9 mouse cellular contexts compared by ENCODE assay signal in genomic region chr11:77930751-77931540, GRCm38 (mm10). TPM values are rescaled to one million over a fixed set of nuclear protein-coding genes. Genes with fewer than 3 reads are reported as not detected.
DNase-seq lines count a peak whose midpoint lies in the region; ATAC-seq and TF ChIP-seq lines count a peak whose summit lies in the region.
"Had no signal": no experiment of that assay in that cellular context is flagged by ENCODE, and none has a peak within 500 bp of the region (broad histone marks: within the 10 kb centered on the region; RNA-seq: fewer than 3 reads in every experiment).

TSS of gene Sez6 (plus strand) at chr11:77930800.

- H3K27me3 ChIP-seq in forebrain, embryonic 15.5 days, result no peaks in the 10 kb centered on the region
- H3K27me3 ChIP-seq in liver, postnatal 0 days (ENCODE audit: insufficient read depth, low read length), result peaks cover 67% of the 10 kb centered on the region

- peaks cover 73% of the 10 kb centered on the region for H3K4me1 ChIP-seq in forebrain, embryonic 15.5 days
- peaks cover 10% of the 10 kb centered on the region for H3K4me1 ChIP-seq in liver, postnatal 0 days (ENCODE audit: insufficient read depth)

- no peaks in the 10 kb centered on the region for H3K9me3 ChIP-seq in forebrain, embryonic 15.5 days
- no peaks in the 10 kb centered on the region for H3K9me3 ChIP-seq in liver, postnatal 0 days (ENCODE audit: low read length)

- peak within 1 kb of the TSS; percentile 88 for H3K4me3 ChIP-seq in forebrain, embryonic 15.5 days
- H3K4me3 ChIP-seq in liver, postnatal 0 days (ENCODE audit: low read depth, low read length), result peak within 1 kb of the TSS; percentile 38

- peak within 1 kb of the TSS; percentile 96 for H3K9ac ChIP-seq in forebrain, embryonic 15.5 days (replicated peaks)
- no peak within 1 kb of the TSS for H3K9ac ChIP-seq in liver, postnatal 0 days (replicated peaks)

- DNase-seq in B cell, adult 2 months, result peak; percentile 80 to 83
- DNase-seq in heart, postnatal 10 days, result peak; percentile 84 to 90
- peak; percentile 73 to 84 for DNase-seq in layer of hippocampus, adult 18-20 months (ENCODE audit: low spot score in 2 of 2)
- DNase-seq in liver, postnatal 0 days, result peak; percentile 83
- DNase-seq in ovary, adult 18-20 months (ENCODE audit: low spot score), result peak; percentile 59
- DNase-seq in testis, postnatal 14 days (ENCODE audit: low spot score), result peak; percentile 71

- intact Hi-C loops in heart, postnatal 10 days (cut with DNase I), result no loop called here

- peak within 1 kb of the TSS; percentile 58 for H3K4me2 ChIP-seq in forebrain, embryonic 15.5 days (replicated peaks)
- H3K4me2 ChIP-seq in liver, postnatal 0 days (ENCODE audit: low read depth, low read length), result peak within 1 kb of the TSS; percentile 69

- 0 out of 2 replicates have a peak, but pooled peaks have one; percentile 10 for TF ChIP-seq CTCF in liver, postnatal 0 days (IDR thresholded peaks at IDR 0.05; ENCODE audit: low read depth)

- peak; percentile 29; the same call in 1 of the 2 replicates for ATAC-seq in cerebellum, adult (ENCODE audit: insufficient number of reproducible peaks, low FRiP score, low TSS enrichment)
- peak; percentile 78 for ATAC-seq in forebrain, embryonic 15.5 days (replicated peaks)
- peak; percentile 72; the same call in 1 of the 2 replicates for ATAC-seq in liver, postnatal 0 days

- peak within 1 kb of the TSS; percentile 93 for H3K27ac ChIP-seq in forebrain, embryonic 15.5 days (replicated peaks)
- H3K27ac ChIP-seq in liver, postnatal 0 days (ENCODE audit: low read depth), result no peak within 1 kb of the TSS

- no peaks in the 10 kb centered on the region for H3K36me3 ChIP-seq in forebrain, embryonic 15.5 days
- H3K36me3 ChIP-seq in liver, postnatal 0 days (replicated peaks; ENCODE audit: insufficient read depth, low read length), result no peaks in the 10 kb centered on the region

- no peak for TF ChIP-seq EP300 in liver, postnatal 0 days (IDR thresholded peaks at IDR 0.05; ENCODE audit: low read depth)

- WGBS in forebrain, embryonic 15.5 days, result under 1% methylated on average over 91 of the region's 94 CpGs
- WGBS in liver, postnatal 0 days (ENCODE audit: insufficient replicate concordance), result 3% methylated on average over 73 of the region's 94 CpGs

RNA-seq across cellular contexts. Expression of gene Sez6, which starts in this region (rescaled TPM):
- polyA plus RNA-seq in forebrain, embryonic 15.5 days (2015; fragmentation: Nextera tagmentation; extraction: Ambion mirVana), result 243 and 249 TPM in 2 replicates
- total RNA-seq in heart, postnatal 10 days (2021), result under 1 TPM; 0.22 to 0.64 TPM
- 100 to 1,000 TPM; 161 to 167 TPM for total RNA-seq in layer of hippocampus, adult 18-20 months (2021)
- polyA plus RNA-seq in liver, postnatal 0 days (2015; fragmentation: Nextera tagmentation; extraction: Ambion mirVana), result not detected in 2 replicates
- polyA plus RNA-seq: C2C12 had no signal

Comparison
In these comparisons a context has a peak if more than half of its experiments do, and no peak if none do; other contexts are left out.
1. RNA of gene Sez6 (total RNA-seq): 161 to 167 TPM in layer of hippocampus, adult 18-20 months; 0.22 to 0.64 TPM in heart, postnatal 10 days; every median in the first group is over 10 times any median in the second.
2. RNA of gene Sez6 (polyA plus RNA-seq): 243 to 249 TPM in forebrain, embryonic 15.5 days; not detected in liver, postnatal 0 days; every median in the first group is over 100 times any median in the second.
3. Peak in DNase-seq in heart, postnatal 10 days; RNA of the gene not detected or under 1 TPM.
4. Peak in DNase-seq, ATAC-seq, H3K4me3 ChIP-seq and H3K4me2 ChIP-seq in liver, postnatal 0 days; RNA of the gene not detected or under 1 TPM.
5. Peak in every context shown above with its lines, with median percentiles within 50 percentile points of each other: DNase-seq and ATAC-seq.